Mouse (Mus musculus): ENCODE data around the gene Mov10. TPM values are rescaled to one million over a fixed set of nuclear protein-coding genes. Genes with fewer than 3 reads are reported as not detected.

The Mov10 gene
- polyA plus RNA-seq, 1 experiment, result 13.5 TPM

GRCm38 (mm10) chr3:104793871-104794828 is 24.2 kb downstream of the Mov10 start:
- no peak for TF ChIP-seq CTCF (IDR thresholded peaks at IDR 0.05; ENCODE audit: insufficient read depth, low read length)
- TF ChIP-seq POLR2A (IDR thresholded peaks at IDR 0.05; ENCODE audit: borderline replicate concordance, extremely low read depth, low read depth, low read length), result 0 out of 2 replicates have a peak, but pooled peaks have one; percentile 4
- Histone ChIP-seq H3K4me3 (replicated peaks; ENCODE audit: extremely low read depth, low read depth, low read length) (no peak overlapping the region), H3K4me1 (ENCODE audit: control insufficient read depth, insufficient read depth, low read length) (peaks cover 18% of the 10 kb centered on the region)
- peak; percentile 84 for DNase-seq
- 34% methylated on average over 20 of the region's 20 CpGs for WGBS

GRCm38 (mm10) chr3:104792360-104793270 is 25.7 kb downstream of the Mov10 start:
- TF ChIP-seq POLR2A (IDR thresholded peaks at IDR 0.05; ENCODE audit: borderline replicate concordance, extremely low read depth, low read depth, low read length), result no peak
- no peak for TF ChIP-seq CTCF (IDR thresholded peaks at IDR 0.05; ENCODE audit: insufficient read depth, low read length)
- no peak for DNase-seq
- no peak overlapping the region for H3K4me3 ChIP-seq (replicated peaks; ENCODE audit: extremely low read depth, low read depth, low read length)
- peaks cover 18% of the 10 kb centered on the region for H3K4me1 ChIP-seq (ENCODE audit: control insufficient read depth, insufficient read depth, low read length)
- 51% methylated on average over 15 of the region's 15 CpGs for WGBS

DNA sequence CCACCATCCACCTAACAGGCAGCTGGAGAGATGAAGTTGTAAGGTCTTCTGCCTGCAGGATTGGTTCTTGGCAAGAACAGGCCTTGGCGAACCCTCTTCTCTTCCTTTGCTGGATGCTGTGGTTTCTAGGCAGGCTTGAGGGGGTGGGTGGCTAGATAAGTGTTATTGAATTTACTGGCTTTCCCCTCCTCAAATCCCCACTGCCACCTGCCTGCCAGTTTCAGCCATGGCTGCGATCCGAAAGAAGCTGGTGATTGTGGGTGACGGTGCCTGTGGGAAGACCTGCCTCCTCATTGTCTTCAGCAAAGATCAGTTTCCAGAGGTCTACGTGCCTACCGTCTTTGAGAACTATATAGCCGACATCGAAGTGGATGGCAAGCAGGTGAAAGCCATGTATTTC is 26.7 kb downstream of the Mov10 start:
- Histone ChIP-seq H3K4me3 (replicated peaks; ENCODE audit: extremely low read depth, low read depth, low read length) (no peak overlapping the region), H3K4me1 (ENCODE audit: control insufficient read depth, insufficient read depth, low read length) (peaks cover 18% of the 10 kb centered on the region)
- no peak for TF ChIP-seq CTCF (IDR thresholded peaks at IDR 0.05; ENCODE audit: insufficient read depth, low read length)
- TF ChIP-seq POLR2A (IDR thresholded peaks at IDR 0.05; ENCODE audit: borderline replicate concordance, extremely low read depth, low read depth, low read length), result no peak
- DNase-seq, result no peak
- 82% methylated on average over 8 of the region's 8 CpGs for WGBS

DNA sequence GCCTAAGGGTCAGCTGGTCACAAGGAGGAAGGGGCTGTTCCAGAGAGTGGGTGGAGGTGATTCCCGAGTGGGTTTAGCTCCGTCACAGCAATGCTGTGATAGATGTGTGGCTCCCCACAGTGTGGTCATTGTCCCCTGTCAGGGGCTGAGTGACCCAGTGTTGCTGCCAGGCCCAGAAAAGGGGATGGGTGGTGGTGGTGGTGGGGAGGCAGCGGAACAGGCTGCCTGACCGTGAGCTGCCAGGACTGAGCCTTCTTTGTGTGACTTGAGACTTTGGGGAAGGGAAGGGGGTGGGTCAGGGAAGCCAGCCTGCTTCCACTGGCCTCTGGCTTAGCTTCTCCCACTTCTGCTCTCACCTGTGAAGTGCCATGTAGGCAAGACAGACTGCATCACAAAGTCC is 27.3 kb downstream of the Mov10 start:
- H3K4me1 ChIP-seq (ENCODE audit: control insufficient read depth, insufficient read depth, low read length), result peaks cover 18% of the 10 kb centered on the region
- TF ChIP-seq POLR2A (IDR thresholded peaks at IDR 0.05; ENCODE audit: borderline replicate concordance, extremely low read depth, low read depth, low read length), result no peak
- 27% methylated on average over 4 of the region's 4 CpGs for WGBS
- no peak for DNase-seq
- H3K4me3 ChIP-seq (replicated peaks; ENCODE audit: extremely low read depth, low read depth, low read length), result no peak overlapping the region

- Histone ChIP-seq H3K4me3 (replicated peaks; ENCODE audit: extremely low read depth, low read depth, low read length) (peak overlapping the region; percentile 15), H3K4me1 (ENCODE audit: control insufficient read depth, insufficient read depth, low read length) (peaks cover 18% of the 10 kb centered on the region)
- DNase-seq, result no peak
- 17% methylated on average over 6 of the region's 6 CpGs for WGBS
- TF ChIP-seq CTCF (IDR thresholded peaks at IDR 0.05; ENCODE audit: insufficient read depth, low read length) (no peak), POLR2A (IDR thresholded peaks at IDR 0.05; ENCODE audit: borderline replicate concordance, extremely low read depth, low read depth, low read length) (peak; percentile 16; the same call in 1 of the 2 replicates)
Observed at GRCm38 (mm10) chr3:104790401-104790937, 27.9 kb downstream of the Mov10 start.

DNA sequence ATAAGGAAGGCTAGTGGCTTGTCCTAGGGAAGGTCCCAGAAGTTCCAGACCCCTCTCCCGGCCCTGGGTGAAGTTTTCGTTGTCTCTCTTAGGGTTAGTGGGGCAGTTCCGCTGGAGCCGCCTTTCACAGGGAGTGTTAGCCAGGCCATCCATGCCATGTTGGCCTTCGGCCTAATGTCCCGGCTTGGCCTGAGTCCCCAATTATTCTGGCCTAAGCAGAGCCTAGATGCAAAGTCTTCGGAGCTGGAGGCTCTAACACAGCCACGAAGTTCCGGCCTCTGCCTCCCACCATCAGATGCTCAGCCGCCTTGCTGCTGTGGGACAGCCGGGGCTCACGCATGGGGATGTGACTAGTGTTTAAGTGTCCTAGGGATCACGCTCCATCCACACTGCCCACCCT is 28.5 kb downstream of the Mov10 start:
- 30% methylated on average over 13 of the region's 13 CpGs for WGBS
- TF ChIP-seq POLR2A (IDR thresholded peaks at IDR 0.05; ENCODE audit: borderline replicate concordance, extremely low read depth, low read depth, low read length) (no peak), CTCF (IDR thresholded peaks at IDR 0.05; ENCODE audit: insufficient read depth, low read length) (no peak)
- Histone ChIP-seq H3K4me3 (replicated peaks; ENCODE audit: extremely low read depth, low read depth, low read length) (peak overlapping the region; percentile 70), H3K4me1 (ENCODE audit: control insufficient read depth, insufficient read depth, low read length) (peaks cover 18% of the 10 kb centered on the region)
- DNase-seq, result no peak

DNA sequence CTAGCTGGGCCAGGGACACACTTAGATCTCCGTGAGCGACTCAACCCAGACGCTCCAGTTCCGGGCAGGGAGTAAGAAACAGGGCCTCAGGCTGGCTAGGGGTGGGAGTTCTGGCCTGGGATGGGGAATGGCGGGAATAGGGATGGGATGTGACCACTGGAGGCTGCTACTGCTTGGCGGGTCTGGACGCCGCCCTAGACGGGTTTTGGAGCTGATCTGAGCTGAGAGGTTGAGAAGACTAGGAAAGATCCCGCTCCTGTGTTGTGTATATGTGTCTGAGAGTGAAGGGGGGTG is 29.1 kb downstream of the Mov10 start:
- peaks cover 16% of the 10 kb centered on the region for H3K4me1 ChIP-seq (ENCODE audit: control insufficient read depth, insufficient read depth, low read length)
- TF ChIP-seq POLR2A (IDR thresholded peaks at IDR 0.05; ENCODE audit: borderline replicate concordance, extremely low read depth, low read depth, low read length), result no peak
- no peak for TF ChIP-seq CTCF (IDR thresholded peaks at IDR 0.05; ENCODE audit: insufficient read depth, low read length)
- peak overlapping the region; percentile 70 for H3K4me3 ChIP-seq (replicated peaks; ENCODE audit: extremely low read depth, low read depth, low read length)
- WGBS, result 8% methylated on average over 10 of the region's 10 CpGs
- no peak for DNase-seq

DNA sequence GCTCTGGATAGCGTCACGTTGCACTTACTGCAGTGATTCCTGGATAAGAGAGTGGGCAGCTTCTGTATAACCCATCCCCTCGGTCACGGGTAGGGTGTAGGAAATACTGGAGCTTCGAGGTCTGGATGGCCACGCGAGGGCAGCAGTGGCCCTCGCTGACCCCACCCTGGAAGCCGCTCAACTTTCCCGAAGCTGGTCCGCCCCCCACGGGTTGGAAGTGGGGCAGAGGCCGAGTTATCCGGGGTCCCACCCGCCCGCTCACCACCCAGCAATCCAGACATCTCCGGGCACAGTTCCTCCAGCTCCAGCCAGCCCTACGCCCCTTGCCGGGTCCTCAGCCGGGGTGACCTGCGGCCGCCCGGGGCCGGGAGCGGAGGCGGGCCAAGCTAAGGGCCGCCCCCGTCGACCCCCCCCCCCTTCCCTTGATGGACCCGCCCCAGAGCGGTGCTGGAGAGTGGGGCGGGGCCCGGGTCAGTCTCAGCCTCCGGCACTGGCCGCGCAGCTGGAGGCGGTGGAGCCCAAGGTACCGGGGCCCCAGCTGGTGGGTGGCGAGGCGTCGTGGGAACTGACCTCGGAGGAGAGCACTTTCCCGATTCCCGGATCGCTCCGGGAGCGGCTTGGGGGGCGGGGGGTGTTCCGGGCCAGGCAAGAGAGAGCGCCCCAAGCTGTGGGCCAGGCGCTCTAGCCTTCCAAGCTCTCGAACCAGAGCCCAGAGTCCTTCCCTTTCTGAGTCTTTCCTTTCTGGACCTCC is 29.6 kb downstream of the Mov10 start:
- H3K4me1 ChIP-seq (ENCODE audit: control insufficient read depth, insufficient read depth, low read length), result peaks cover 12% of the 10 kb centered on the region
- DNase-seq, result peak; percentile 88
- WGBS, result under 1% methylated on average over 52 of the region's 52 CpGs
- H3K4me3 ChIP-seq (replicated peaks; ENCODE audit: extremely low read depth, low read depth, low read length), result peak overlapping the region; percentile 70
- TF ChIP-seq CTCF (IDR thresholded peaks at IDR 0.05; ENCODE audit: insufficient read depth, low read length) (peak; percentile 72), POLR2A (IDR thresholded peaks at IDR 0.05; ENCODE audit: borderline replicate concordance, extremely low read depth, low read depth, low read length) (peak; percentile 60; the same call in 1 of the 2 replicates)
